Mouse (Mus musculus): ENCODE measurements at regions not wholly inside any gene's neighbourhood (a gene's known extent, or its start where the extent isn't known, plus 50 kb on each side); places are given as distances from the start of the nearest gene placed in this dataset.

GRCm38 (mm10) chr10:51287852-51288251, 192.6 kb upstream of the Gm49339 start:
- TF ChIP-seq E2F4 (IDR thresholded peaks at IDR 0.05; ENCODE audit: borderline replicate concordance, low read depth, low read length) (no peak), MAX (IDR thresholded peaks at IDR 0.05; ENCODE audit: low read length) (no peak), CTCF (IDR thresholded peaks at IDR 0.05 in 2 of 3, conservative IDR thresholded peaks at IDR 0.05 in 1 of 3; ENCODE audit: control insufficient read depth in 1 of 3, insufficient read depth in 1 of 3, low read depth in 2 of 3, low read length in 3 of 3, poor library complexity in 1 of 3, severe bottlenecking in 1 of 3) (no peak), GATA1 (IDR thresholded peaks at IDR 0.05; ENCODE audit: low read depth, low read length) (no peak)
